Mouse (Mus musculus) cerebellum, adult 18-20 months (tissue): ENCODE data around the gene Gm20662.

ENCODE experiments used
- DNase-seq, 2 experiments: peaks; one replicate each; pipeline ENCODE4 v3.0.0; 2021

Gene Gm20662

GRCm38 (mm10) chr9:107975399-107976386, 20.5 kb upstream of the Gm20662 start, which contains the start of gene Uba7:
Gene Uba7, plus strand, starts transcription at chr9:107975505.
- no peak for DNase-seq

DNA sequence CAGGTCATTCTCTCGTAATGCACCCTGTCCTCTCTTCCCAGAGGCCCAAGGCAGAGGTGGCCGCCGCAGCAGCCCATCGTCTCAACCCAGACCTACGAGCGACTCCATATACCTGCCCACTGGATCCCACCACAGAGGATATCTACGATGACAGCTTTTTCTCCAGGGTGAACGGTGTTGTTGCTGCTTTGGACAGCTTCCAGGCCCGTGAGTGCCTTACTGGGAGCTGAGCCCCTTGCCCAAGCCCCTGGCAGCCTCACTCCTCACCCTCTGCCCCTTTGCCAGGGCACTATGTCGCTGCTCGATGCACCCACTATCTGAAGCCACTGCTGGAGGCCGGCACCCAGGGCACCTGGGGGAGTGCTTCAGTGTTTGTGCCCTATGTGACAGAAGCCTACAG, 17.3 kb upstream of the Gm20662 start:
- no peak for DNase-seq

DNA sequence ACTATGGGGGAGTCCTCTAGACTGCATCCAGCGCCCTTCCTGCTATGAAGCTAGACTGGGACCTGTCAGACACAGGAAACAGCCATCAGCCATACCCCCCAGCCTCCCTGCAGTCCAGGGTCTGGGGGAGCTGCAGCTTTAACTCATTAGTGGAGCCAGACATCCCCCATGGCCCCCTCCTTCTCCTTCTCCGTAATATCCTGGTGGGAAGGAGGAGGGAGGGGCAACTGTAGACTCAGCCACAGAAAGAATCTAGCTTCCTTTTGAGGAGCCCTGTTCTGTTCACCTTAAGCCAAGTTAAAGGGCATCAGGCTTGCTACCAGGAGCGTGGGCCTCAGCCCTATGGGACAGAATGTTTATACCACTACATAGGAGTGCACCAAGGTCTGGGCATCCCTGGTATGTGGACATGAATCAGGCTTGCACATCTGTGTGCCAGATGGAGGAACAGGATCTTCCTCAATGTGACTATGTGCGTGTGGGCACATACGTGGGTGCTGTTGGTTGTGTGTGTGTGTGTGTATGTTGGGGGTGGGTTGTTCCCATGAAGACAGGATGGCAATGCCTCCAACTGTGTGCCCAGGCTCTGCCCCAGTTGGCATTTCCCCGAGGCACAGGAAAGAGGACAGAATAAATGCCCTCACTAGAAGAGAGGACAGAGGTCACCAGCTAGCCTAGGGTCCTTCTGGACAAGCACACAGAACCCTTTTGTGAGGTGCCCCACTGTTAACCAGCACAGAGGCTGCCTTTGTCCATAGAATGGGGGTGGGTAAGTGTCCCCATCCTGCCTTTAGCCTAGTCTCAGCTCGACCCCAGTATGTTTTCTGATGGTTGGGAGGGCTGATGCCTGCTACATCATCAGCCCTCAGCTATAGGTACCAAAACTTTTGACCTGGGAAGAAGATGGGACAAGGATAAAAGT, 14.2 kb upstream of the Gm20662 start:
- no peak for DNase-seq

DNA sequence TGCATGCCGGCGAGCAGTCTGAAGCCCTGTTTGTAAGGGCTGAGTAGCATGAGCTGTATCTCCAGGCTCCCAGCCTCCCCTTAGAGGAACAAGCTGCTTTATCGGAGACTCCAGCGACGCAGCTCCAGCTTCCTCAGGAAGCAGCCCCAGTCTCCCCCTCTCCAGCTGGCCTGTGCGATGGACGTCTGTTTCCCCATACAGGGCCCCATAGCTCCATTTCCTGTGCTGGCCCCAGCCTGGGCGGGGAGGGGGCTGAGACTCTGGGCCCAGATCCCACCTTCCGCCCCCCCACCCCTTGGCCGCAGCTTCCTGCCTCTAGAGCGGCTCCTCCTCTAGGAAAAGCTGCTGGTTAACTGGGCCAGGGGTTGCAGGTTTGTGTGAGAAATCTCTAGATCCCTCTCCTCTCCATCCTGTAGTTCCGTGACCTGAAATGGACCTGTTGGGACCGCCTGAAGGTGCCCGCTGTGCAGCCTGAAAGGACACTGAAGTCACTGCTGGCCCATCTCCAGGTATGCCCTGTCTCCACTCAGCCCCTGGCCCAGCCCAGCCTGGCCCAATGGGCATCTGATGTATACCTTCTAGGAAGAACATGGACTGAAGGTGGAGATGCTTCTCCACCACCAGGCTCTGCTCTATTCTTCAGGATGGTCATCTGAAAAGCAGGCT, 13.3 kb upstream of the Gm20662 start, which contains the start of gene Gm20661:
Gene Gm20661 (plus strand): TSS at position 378 of the 666 bp plus-strand sequence.
- no peak for DNase-seq

DNA sequence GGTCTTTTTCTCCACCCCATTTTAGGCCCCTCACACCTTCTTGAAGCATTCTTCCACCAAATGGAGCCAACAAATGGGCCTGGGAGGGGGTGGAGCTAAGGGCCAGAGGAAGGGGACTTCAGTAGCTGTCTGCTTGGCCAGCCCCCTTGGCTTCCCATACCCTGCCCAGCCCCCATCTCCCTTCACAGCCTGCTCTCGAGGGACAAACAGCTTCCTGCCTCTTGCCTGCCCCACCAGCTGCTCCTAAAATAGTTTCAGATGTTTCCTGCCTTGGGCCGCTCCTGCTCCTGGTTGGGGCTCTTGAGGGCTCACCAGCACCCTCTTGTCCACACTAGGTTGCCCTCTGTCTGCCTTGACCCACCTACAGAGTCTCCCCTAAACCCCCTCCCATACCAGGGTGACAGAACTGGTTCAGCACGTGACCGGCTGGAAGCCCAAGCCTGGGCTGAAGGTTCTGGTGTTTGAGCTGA, 12.7 kb upstream of the Gm20662 start:
- no peak for DNase-seq

GRCm38 (mm10) chr9:107984052-107984753, 11.9 kb upstream of the Gm20662 start:
- DNase-seq: no peak

DNA sequence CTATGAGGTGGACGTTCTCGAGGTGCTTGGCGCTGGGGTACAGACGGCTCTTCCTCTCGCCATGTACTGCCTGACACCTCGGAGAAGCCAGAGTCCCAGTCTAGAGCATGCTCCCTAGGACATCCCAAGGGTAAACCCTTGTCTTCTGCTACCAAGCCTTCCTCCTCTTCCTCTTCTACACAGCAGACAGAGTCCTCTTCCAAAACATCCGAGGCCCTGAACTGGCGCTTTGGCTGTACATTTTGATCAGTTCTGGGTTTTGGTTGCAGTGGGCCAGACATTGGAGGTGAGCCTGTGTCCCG, 11.4 kb upstream of the Gm20662 start:
- DNase-seq: no peak

GRCm38 (mm10) chr9:107985131-107986119, 10.7 kb upstream of the Gm20662 start, which contains the start of gene Inka1:
Gene Inka1, minus strand, starts transcription at chr9:107985879.
- DNase-seq: peak; percentile 69 to 72

- DNase-seq: peak; percentile 84 to 85
These were observed 9.8 kb upstream of the Gm20662 start for GRCm38 (mm10) chr9:107986376-107986775.

DNA sequence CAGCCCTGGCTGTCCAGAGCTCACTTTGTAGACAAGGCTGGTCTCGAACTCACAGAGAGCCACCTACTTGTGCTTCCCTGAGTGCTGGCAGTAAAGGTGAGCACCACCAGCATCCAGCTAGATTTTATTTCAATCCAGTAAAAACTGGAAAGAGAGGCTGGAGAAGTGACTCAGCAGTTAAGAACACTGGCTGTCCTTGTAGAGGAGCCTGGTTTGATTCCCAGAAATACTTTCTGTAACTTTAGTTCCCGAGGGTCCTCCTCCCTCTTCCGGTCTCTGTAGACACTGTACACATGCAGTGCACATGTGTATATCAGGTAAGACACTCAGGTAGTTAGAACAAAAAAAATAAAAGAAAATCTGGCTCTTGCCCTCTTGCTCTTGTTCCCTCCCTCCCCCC, 8.2 kb upstream of the Gm20662 start:
- no peak for DNase-seq

DNA sequence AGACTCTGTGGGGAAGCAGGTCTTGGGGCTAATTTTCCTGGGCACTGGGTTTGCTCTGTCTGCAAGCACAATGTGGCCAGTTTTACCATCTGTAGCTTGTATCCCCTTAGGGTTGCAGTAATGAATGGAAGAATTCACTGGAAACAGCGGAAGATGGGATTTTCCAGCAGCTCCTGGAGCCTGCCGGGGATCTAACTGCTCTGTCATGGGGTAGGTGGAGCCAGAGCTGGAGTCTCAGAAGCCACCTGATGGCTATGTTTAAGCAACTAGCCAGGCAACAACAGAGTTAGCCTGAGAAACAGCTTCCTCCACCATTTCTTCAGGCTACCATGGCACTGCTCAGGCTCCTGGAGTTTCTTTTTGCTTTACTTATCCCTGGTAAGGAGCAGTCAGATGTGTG, 4.0 kb upstream of the Gm20662 start, which contains the start of gene Cdhr4:
Gene Cdhr4 (plus strand): TSS at position 301 of the 400 bp plus-strand sequence.
- no peak for DNase-seq

- no peak for DNase-seq
These were observed 3.1 kb upstream of the Gm20662 start for GRCm38 (mm10) chr9:107993013-107993412.

GRCm38 (mm10) chr9:107994464-107994863, 1.7 kb upstream of the Gm20662 start:
- no peak for DNase-seq

- no peak for DNase-seq
These were observed 636 bp upstream of the Gm20662 start for GRCm38 (mm10) chr9:107995513-107995912.

- DNase-seq: peak; percentile 100
These were observed 6.0 kb downstream of the Gm20662 start, which contains the start of gene Ip6k1 for GRCm38 (mm10) chr9:108001922-108002770. Gene Ip6k1, plus strand, starts transcription at chr9:108002501.

DNA sequence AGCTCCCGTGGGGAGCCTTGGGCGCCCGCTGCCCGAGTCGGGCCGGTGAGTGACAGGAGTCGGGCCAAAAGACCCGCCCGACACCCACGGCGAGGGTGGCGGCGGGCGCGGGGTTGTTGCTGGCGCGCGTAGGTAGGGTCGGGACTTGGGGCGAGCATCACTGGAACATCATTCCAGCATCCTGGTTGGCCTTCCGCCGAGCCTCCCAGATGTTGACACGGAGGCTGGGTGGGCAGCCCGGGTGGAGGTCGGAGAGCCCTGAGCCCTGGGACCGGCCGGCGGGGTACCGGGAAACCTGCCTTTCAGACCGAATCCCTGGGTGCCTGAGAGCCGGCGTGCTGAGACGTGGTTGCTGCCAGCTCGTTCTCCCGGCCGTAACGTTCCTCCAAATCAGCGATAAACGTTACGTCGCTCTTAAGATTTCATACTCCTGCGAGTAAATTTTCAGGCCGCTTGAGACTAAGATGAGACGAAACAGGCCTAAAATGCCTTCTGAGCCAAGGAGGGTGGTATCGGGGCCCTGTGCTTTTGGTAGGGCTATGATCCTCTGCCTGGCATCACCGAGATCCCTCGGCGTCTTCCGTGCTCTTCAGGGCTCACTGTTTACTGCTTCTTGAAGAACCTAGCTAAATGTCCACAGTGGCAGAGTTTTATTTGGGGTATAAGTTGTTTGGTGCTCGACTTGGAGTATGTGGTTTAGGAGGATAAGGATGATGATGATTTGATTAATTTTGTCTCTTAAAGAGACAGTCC, 6.8 kb downstream of the Gm20662 start:
- peak in 1 of 2 experiments; percentile 19 for DNase-seq

GRCm38 (mm10) chr9:108003531-108003890, 7.4 kb downstream of the Gm20662 start:
- peak; percentile 29 to 36 for DNase-seq

GRCm38 (mm10) chr9:108008041-108008440, 11.9 kb downstream of the Gm20662 start:
- no peak for DNase-seq

DNA sequence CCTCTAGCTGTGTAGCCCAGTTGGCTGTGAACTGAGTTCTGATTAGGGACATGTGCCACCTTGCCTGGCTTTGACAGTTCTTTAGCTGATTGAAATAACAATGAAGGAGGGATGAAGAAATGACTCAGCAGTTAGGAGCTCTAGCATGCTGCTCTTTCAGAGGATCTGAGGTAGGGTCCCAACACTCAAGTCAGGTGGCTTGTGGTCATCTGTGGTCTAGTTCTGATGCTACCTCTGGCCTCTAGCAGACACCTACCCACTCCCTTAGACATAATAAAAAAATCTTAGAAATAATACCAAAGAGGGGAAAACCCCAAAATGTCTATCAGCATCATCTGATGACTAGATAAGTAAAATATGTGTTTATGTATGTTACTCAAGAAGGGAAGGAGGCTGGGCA, 14.2 kb downstream of the Gm20662 start:
- DNase-seq: no peak
